Mouse (Mus musculus) kidney, postnatal 0 days (tissue): Measurements from ENCODE around the gene Tle4. TPM values are rescaled to one million over a fixed set of nuclear protein-coding genes. Genes with fewer than 3 reads are reported as not detected.

Source experiments
- ATAC-seq: fragments of 200-750 bp; cut with Nextera tagmentation; replicated peaks from 2 replicates; pipeline ENCODE4 v1.8.0; 2017; ENCODE audit warnings: low read depth, moderate number of reproducible peaks, moderate TSS enrichment, moderate library complexity; ENCODE audit not compliant: low FRiP score
- DNase-seq: peaks from one replicate; pipeline ENCODE4 v3.0.0-alpha.2; 2016; ENCODE audit warnings: low spot score
- H3K27ac ChIP-seq: fragments of 300-500 bp; sonication (generic); 2 replicates; pipeline ENCODE4 v1.5.1; 2014; ENCODE audit warnings: mild to moderate bottlenecking
- H3K27me3 ChIP-seq: fragments of 300-500 bp; sonication (generic); 2 replicates; pipeline ENCODE4 v1.6.1; 2014; ENCODE audit warnings: low read length, mixed read lengths; ENCODE audit not compliant: insufficient read depth
- H3K36me3 ChIP-seq: fragments of 300-500 bp; sonication (generic); 2 replicates; pipeline ENCODE4 v1.6.1; 2014; ENCODE audit warnings: low read length, mixed read lengths; ENCODE audit not compliant: insufficient read depth
- H3K4me1 ChIP-seq: fragments of 300-500 bp; sonication (generic); replicated peaks from 2 replicates; pipeline ENCODE4 v1.6.1; 2014; ENCODE audit warnings: antibody characterized with exemption, low read length, mixed read lengths; ENCODE audit not compliant: insufficient read depth
- H3K4me2 ChIP-seq: fragments of 300-500 bp; sonication (generic); 2 replicates; pipeline ENCODE4 v1.6.1; 2014; ENCODE audit warnings: mild to moderate bottlenecking, low read length, moderate library complexity, mixed read lengths
- H3K4me3 ChIP-seq: fragments of 300-500 bp; sonication (generic); replicated peaks from 2 replicates; pipeline ENCODE4 v1.5.1; 2014; ENCODE audit warnings: low read depth, low read length
- H3K9ac ChIP-seq: fragments of 300-500 bp; sonication (generic); 2 replicates; pipeline ENCODE4 v1.6.1; 2014; ENCODE audit warnings: low read depth, low read length
- H3K9me3 ChIP-seq: fragments of 300-500 bp; sonication (generic); replicated peaks from 2 replicates; pipeline ENCODE4 v1.6.1; 2016; ENCODE audit warnings: low read length, inconsistent platforms, mixed read lengths
- CTCF ChIP-seq: IDR thresholded peaks from 2 replicates; pipeline ENCODE4 v1.5.1; 2016; ENCODE audit warnings: antibody characterized with exemption, low read depth, mild to moderate bottlenecking, moderate library complexity
- WGBS: fragments of 180-500 bp; shearing (Covaris S2); extraction: QIAGEN DNeasy Blood & Tissue Kit; methylation state at CpG from one replicate; pipeline ENCODE4 v1.1.7; 2014; 5-methylcytosine and 5-hydroxymethylcytosine counted together
- polyA plus RNA-seq: library from polyadenylated mRNA; unstranded; fragments of >200 nt; fragmentation: Nextera tagmentation; extraction: Ambion mirVana; gene quantifications from 2 replicates; pipeline ENCODE4 v1.2.1, GENCODE M21; 2015

Tle4 gene
- polyA plus RNA-seq, 1 experiment from 2014 or later = 12.8 TPM

- no peak for TF ChIP-seq CTCF
- H3K36me3 ChIP-seq = no peaks in the 10 kb centered on the region
- no peak overlapping the region for H3K9ac ChIP-seq
- no peak overlapping the region for H3K27ac ChIP-seq
- WGBS = 74% methylated on average over 5 of the region's 5 CpGs
- ATAC-seq (no peak), DNase-seq (no peak)
- H3K9me3 ChIP-seq = no peaks in the 10 kb centered on the region
- H3K27me3 ChIP-seq = no peaks in the 10 kb centered on the region
- 0 out of 2 replicates have a peak, but pooled peaks cover 4% of the 10 kb centered on the region for H3K4me1 ChIP-seq
- no peak overlapping the region for H3K4me3 ChIP-seq
- H3K4me2 ChIP-seq = no peak overlapping the region
Observed at GRCm38 (mm10) chr19:14482562-14483138, 115.2 kb downstream of the Tle4 start.

- Histone ChIP-seq H3K27me3 (no peaks in the 10 kb centered on the region), H3K36me3 (no peaks in the 10 kb centered on the region), H3K4me1 (0 out of 2 replicates have a peak, but pooled peaks cover 4% of the 10 kb centered on the region), H3K9ac (no peak overlapping the region), H3K9me3 (no peaks in the 10 kb centered on the region), H3K4me2 (no peak overlapping the region), H3K27ac (no peak overlapping the region), H3K4me3 (no peak overlapping the region)
- 49% methylated on average over 5 of the region's 5 CpGs for WGBS
- ATAC-seq (no peak), DNase-seq (peak; percentile 26)
- TF ChIP-seq CTCF = no peak
Observed at GRCm38 (mm10) chr19:14481796-14482561, 115.9 kb downstream of the Tle4 start.

- Histone ChIP-seq H3K27ac (no peak overlapping the region), H3K4me2 (no peak overlapping the region), H3K4me3 (no peak overlapping the region), H3K27me3 (no peaks in the 10 kb centered on the region), H3K9ac (no peak overlapping the region), H3K4me1 (0 out of 2 replicates have a peak, but pooled peaks cover 4% of the 10 kb centered on the region), H3K36me3 (no peaks in the 10 kb centered on the region), H3K9me3 (no peaks in the 10 kb centered on the region)
- ATAC-seq (no peak), DNase-seq (peak; percentile 24)
- TF ChIP-seq CTCF = no peak
Observed at GRCm38 (mm10) chr19:14479711-14480110, 118.1 kb downstream of the Tle4 start.

- no peak for ATAC-seq
- TF ChIP-seq CTCF = no peak
- Histone ChIP-seq H3K9me3 (no peaks in the 10 kb centered on the region), H3K36me3 (0 out of 2 replicates have a peak, but pooled peaks cover 3% of the 10 kb centered on the region), H3K4me2 (no peak overlapping the region), H3K27ac (no peak overlapping the region), H3K4me1 (no peaks in the 10 kb centered on the region), H3K4me3 (no peak overlapping the region), H3K27me3 (no peaks in the 10 kb centered on the region), H3K9ac (no peak overlapping the region)
- 93% methylated on average over 8 of the region's 8 CpGs for WGBS
- no peak for DNase-seq
Observed at GRCm38 (mm10) chr19:14469325-14469724, 128.5 kb downstream of the Tle4 start.

GRCm38 (mm10) chr19:14468733-14469132, 129.1 kb downstream of the Tle4 start:
- Histone ChIP-seq H3K9me3 (no peaks in the 10 kb centered on the region), H3K4me1 (no peaks in the 10 kb centered on the region), H3K27ac (no peak overlapping the region), H3K36me3 (peaks cover 9% of the 10 kb centered on the region; the same call in 1 of the 2 replicates), H3K4me3 (no peak overlapping the region), H3K9ac (no peak overlapping the region), H3K27me3 (no peaks in the 10 kb centered on the region), H3K4me2 (no peak overlapping the region)
- TF ChIP-seq CTCF = no peak
- WGBS = 88% methylated on average over 2 of the region's 2 CpGs
- ATAC-seq (no peak), DNase-seq (no peak)

- TF ChIP-seq CTCF = no peak
- 88% methylated on average over 8 of the region's 8 CpGs for WGBS
Observed at GRCm38 (mm10) chr19:14466020-14466419, 131.8 kb downstream of the Tle4 start.

More at GRCm38 (mm10) chr19:14466020-14466419, 131.8 kb downstream of the Tle4 start:
- Histone ChIP-seq H3K4me3 (no peak overlapping the region), H3K4me2 (no peak overlapping the region), H3K27me3 (no peaks in the 10 kb centered on the region), H3K9me3 (no peaks in the 10 kb centered on the region), H3K4me1 (no peaks in the 10 kb centered on the region), H3K9ac (no peak overlapping the region), H3K27ac (no peak overlapping the region), H3K36me3 (peaks cover 15% of the 10 kb centered on the region; the same call in 1 of the 2 replicates)
- ATAC-seq = no peak
- DNase-seq = no peak
